Mouse (Mus musculus) small intestine, adult 2 months (tissue): ENCODE results near the gene Poln. TPM values are rescaled to one million over a fixed set of nuclear protein-coding genes. Genes with fewer than 3 reads are reported as not detected.

Experiments used
- H3K27ac ChIP-seq: fragments of 200-500 bp; 2 replicates; pipeline ENCODE4 v1.5.1; 2012; ENCODE audit warnings: low read depth, low read length, control low read depth, inconsistent platforms; ENCODE audit not compliant: insufficient read depth
- H3K27me3 ChIP-seq: fragments of 200-500 bp; 2 replicates; pipeline ENCODE4 v1.6.1; 2012; ENCODE audit warnings: mild to moderate bottlenecking, moderate library complexity, low read length, inconsistent platforms; ENCODE audit not compliant: control insufficient read depth, insufficient read depth
- H3K36me3 ChIP-seq: fragments of 200-500 bp; 2 replicates; pipeline ENCODE4 v1.6.1; 2012; ENCODE audit warnings: mild to moderate bottlenecking, low read length, control low read depth, inconsistent platforms; ENCODE audit not compliant: control insufficient read depth, insufficient read depth
- H3K4me1 ChIP-seq: fragments of 200-500 bp; 2 replicates; pipeline ENCODE4 v1.6.1; 2012; ENCODE audit warnings: low read length, inconsistent platforms, mixed read lengths; ENCODE audit not compliant: control insufficient read depth, insufficient read depth, insufficient read length
- H3K4me3 ChIP-seq: fragments of 200-500 bp; 2 replicates; pipeline ENCODE4 v1.5.1; 2012; ENCODE audit warnings: low read depth, mild to moderate bottlenecking, control low read depth, inconsistent platforms, low read length, moderate library complexity
- CTCF ChIP-seq: fragments of 200-500 bp; IDR thresholded peaks from 2 replicates; pipeline ENCODE4 v1.5.1; 2012; ENCODE audit warnings: low read depth, mild to moderate bottlenecking, control low read depth, inconsistent platforms, low read length, moderate library complexity, mixed read lengths; ENCODE audit not compliant: insufficient replicate concordance, insufficient read length; ENCODE audit errors: extremely low read depth
- POLR2A ChIP-seq: fragments of 200-500 bp; IDR thresholded peaks from 2 replicates; pipeline ENCODE4 v1.6.1; 2012; ENCODE audit warnings: low read depth, mild to moderate bottlenecking, control low read depth, inconsistent platforms, low read length, moderate library complexity
- WGBS: fragments of 180-500 bp; shearing (Covaris S2); methylation state at CpG from one replicate; pipeline ENCODE4 v1.1.7; 2018; 5-methylcytosine and 5-hydroxymethylcytosine counted together
- polyA plus RNA-seq: library from polyadenylated mRNA; depleted of rRNA; stranded (reverse); fragments of >200 nt; gene quantifications from 2 replicates; pipeline ENCODE4 v1.2.3, GENCODE M21; 2012

The Poln gene
- polyA plus RNA-seq, 1 experiment: not detected

GRCm38 (mm10) chr5:34030101-34030500 lies 139.1 kb downstream of the Poln start:
- H3K27ac ChIP-seq: no peak overlapping the region
- H3K4me1 ChIP-seq: no peaks in the 10 kb centered on the region
- H3K27me3 ChIP-seq: no peaks in the 10 kb centered on the region
- no peaks in the 10 kb centered on the region for H3K36me3 ChIP-seq
- H3K4me3 ChIP-seq: no peak overlapping the region
- 67% methylated on average over 4 of the region's 4 CpGs for WGBS
- TF ChIP-seq CTCF (no peak), POLR2A (no peak)

- Histone ChIP-seq H3K4me1 (no peaks in the 10 kb centered on the region), H3K36me3 (no peaks in the 10 kb centered on the region), H3K27ac (no peak overlapping the region), H3K27me3 (no peaks in the 10 kb centered on the region), H3K4me3 (no peak overlapping the region)
- TF ChIP-seq POLR2A (no peak), CTCF (no peak)
- WGBS: 63% methylated on average over 4 of the region's 4 CpGs
Measured at GRCm38 (mm10) chr5:34018968-34019367, 150.3 kb downstream of the Poln start.

- Histone ChIP-seq H3K27ac (no peak overlapping the region), H3K4me3 (no peak overlapping the region), H3K4me1 (no peaks in the 10 kb centered on the region), H3K27me3 (no peaks in the 10 kb centered on the region), H3K36me3 (no peaks in the 10 kb centered on the region)
- 33% methylated on average over 1 of the region's 1 CpGs for WGBS
- no peak for TF ChIP-seq POLR2A
- no peak for TF ChIP-seq CTCF
Measured at GRCm38 (mm10) chr5:34014652-34015051, 154.6 kb downstream of the Poln start.

GRCm38 (mm10) chr5:34007392-34007941 lies 161.8 kb downstream of the Poln start:
- 75% methylated on average over 4 of the region's 4 CpGs for WGBS

GRCm38 (mm10) chr5:34006832-34007231 lies 162.4 kb downstream of the Poln start:
- no peaks in the 10 kb centered on the region for H3K27me3 ChIP-seq
- 77% methylated on average over 4 of the region's 4 CpGs for whole genome bisulfite sequencing
- no peaks in the 10 kb centered on the region for H3K4me1 ChIP-seq
- H3K36me3 ChIP-seq: no peaks in the 10 kb centered on the region
- H3K4me3 ChIP-seq: no peak overlapping the region
- TF ChIP-seq CTCF: no peak
- no peak for TF ChIP-seq POLR2A
- no peak overlapping the region for H3K27ac ChIP-seq

More at GRCm38 (mm10) chr5:34007392-34007941, 161.8 kb downstream of the Poln start:
- Histone ChIP-seq H3K36me3 (no peaks in the 10 kb centered on the region), H3K27me3 (no peaks in the 10 kb centered on the region), H3K4me1 (no peaks in the 10 kb centered on the region), H3K27ac (no peak overlapping the region), H3K4me3 (no peak overlapping the region)
- TF ChIP-seq CTCF (no peak), POLR2A (no peak)

- 67% methylated on average over 5 of the region's 5 CpGs for WGBS
- Histone ChIP-seq H3K27me3 (no peaks in the 10 kb centered on the region), H3K27ac (no peak overlapping the region), H3K4me1 (no peaks in the 10 kb centered on the region), H3K36me3 (no peaks in the 10 kb centered on the region), H3K4me3 (no peak overlapping the region)
- TF ChIP-seq CTCF (no peak), POLR2A (no peak)
Measured at GRCm38 (mm10) chr5:34004618-34005017, 164.6 kb downstream of the Poln start.

GRCm38 (mm10) chr5:34002636-34003035 lies 166.6 kb downstream of the Poln start:
- Histone ChIP-seq H3K27me3 (peaks cover 7% of the 10 kb centered on the region), H3K27ac (no peak overlapping the region), H3K4me3 (no peak overlapping the region), H3K4me1 (no peaks in the 10 kb centered on the region), H3K36me3 (no peaks in the 10 kb centered on the region)
- 93% methylated on average over 4 of the region's 4 CpGs for WGBS
- TF ChIP-seq CTCF (no peak), POLR2A (no peak)

- TF ChIP-seq POLR2A: no peak
- no peak for TF ChIP-seq CTCF
- H3K27ac ChIP-seq: no peak overlapping the region
- H3K4me3 ChIP-seq: no peak overlapping the region
- 95% methylated on average over 1 of the region's 1 CpGs for WGBS
- peaks cover 2% of the 10 kb centered on the region; the same call in 1 of the 2 replicates for H3K4me1 ChIP-seq
- no peaks in the 10 kb centered on the region for H3K36me3 ChIP-seq
- H3K27me3 ChIP-seq: peaks cover 19% of the 10 kb centered on the region
Measured at GRCm38 (mm10) chr5:34001401-34001800, 167.8 kb downstream of the Poln start.
